Mouse (Mus musculus): ENCODE results near the gene Bmp6.

GRCm38 (mm10) chr13:38544769-38545445 is 200.0 kb downstream of the Bmp6 start:
- no peak for TF ChIP-seq EP300 (IDR thresholded peaks at IDR 0.05; ENCODE audit: low read depth)
- no peak for TF ChIP-seq CTCF (IDR thresholded peaks at IDR 0.05; ENCODE audit: low read depth)

All from heart, postnatal 0 days (tissue).